Mouse (Mus musculus) neural tube, embryonic 14.5 days (tissue): Measurements from ENCODE around the gene Arhgap25. TPM values are rescaled to one million over a fixed set of nuclear protein-coding genes. Genes with fewer than 3 reads are reported as not detected.

Experiments
- ATAC-seq: fragments of 200-750 bp; cut with Nextera tagmentation; 2 replicates; pipeline ENCODE4 v1.8.0; 2017; ENCODE audit warnings: low read depth, mild to moderate bottlenecking, moderate TSS enrichment, moderate library complexity
- H3K27ac ChIP-seq: fragments of 300-500 bp; sonication (generic); 2 replicates; pipeline ENCODE4 v1.5.1; 2014; ENCODE audit warnings: low read depth, mild to moderate bottlenecking, control low read depth, low read length, moderate library complexity, mixed read lengths
- H3K27me3 ChIP-seq: fragments of 300-500 bp; sonication (generic); 2 replicates; pipeline ENCODE4 v1.6.1; 2014; ENCODE audit warnings: low read length; ENCODE audit not compliant: control insufficient read depth, insufficient read depth
- H3K36me3 ChIP-seq: fragments of 300-500 bp; sonication (generic); 2 replicates; pipeline ENCODE4 v1.6.1; 2014; ENCODE audit warnings: low read length, mixed read lengths; ENCODE audit not compliant: control insufficient read depth, insufficient read depth
- H3K4me1 ChIP-seq: fragments of 300-500 bp; sonication (generic); 2 replicates; pipeline ENCODE4 v1.6.1; 2014; ENCODE audit warnings: low read length; ENCODE audit not compliant: control insufficient read depth, insufficient read depth
- H3K4me2 ChIP-seq: fragments of 300-500 bp; sonication (generic); 2 replicates; pipeline ENCODE4 v1.6.1; 2014; ENCODE audit warnings: mild to moderate bottlenecking, low read depth, low read length, control low read depth
- H3K4me3 ChIP-seq: fragments of 300-500 bp; sonication (generic); 2 replicates; pipeline ENCODE4 v1.5.1; 2014; ENCODE audit warnings: low read depth, low read length, control low read depth, mixed read lengths
- H3K9ac ChIP-seq: fragments of 300-500 bp; sonication (generic); replicated peaks from 2 replicates; pipeline ENCODE4 v1.6.1; 2014; ENCODE audit warnings: low read depth, mild to moderate bottlenecking, control low read depth, low read length, mixed read lengths
- H3K9me3 ChIP-seq: fragments of 300-500 bp; sonication (generic); 2 replicates; pipeline ENCODE4 v1.6.1; 2016; ENCODE audit warnings: low read length; ENCODE audit not compliant: control insufficient read depth
- whole genome bisulfite sequencing: fragments of 180-500 bp; shearing (Covaris S2); extraction: QIAGEN DNeasy Blood & Tissue Kit; methylation state at CpG from one replicate; pipeline ENCODE4 v1.1.7; 2014; 5-methylcytosine and 5-hydroxymethylcytosine counted together
- polyA plus RNA-seq: library from polyadenylated mRNA; unstranded; fragments of >200 nt; fragmentation: Nextera tagmentation; extraction: Ambion mirVana; gene quantifications from 2 replicates; pipeline ENCODE4 v1.2.1, GENCODE M21; 2014

The Arhgap25 gene
- polyA plus RNA-seq, 1 experiment from 2014 or later: 2.3 TPM

GRCm38 (mm10) chr6:87538376-87539270 is 5.6 kb upstream of the Arhgap25 start:
- Histone ChIP-seq H3K27me3 (no peaks in the 10 kb centered on the region), H3K9me3 (no peaks in the 10 kb centered on the region), H3K4me1 (no peaks in the 10 kb centered on the region), H3K4me2 (no peak overlapping the region), H3K9ac (no peak overlapping the region), H3K36me3 (no peaks in the 10 kb centered on the region), H3K4me3 (no peak overlapping the region), H3K27ac (no peak overlapping the region)
- ATAC-seq: no peak
- 82% methylated on average over 15 of the region's 15 CpGs for WGBS

GRCm38 (mm10) chr6:87537678-87538077 is 4.6 kb upstream of the Arhgap25 start:
- Histone ChIP-seq H3K36me3 (no peaks in the 10 kb centered on the region), H3K9ac (no peak overlapping the region), H3K27ac (no peak overlapping the region), H3K9me3 (no peaks in the 10 kb centered on the region), H3K27me3 (no peaks in the 10 kb centered on the region), H3K4me1 (no peaks in the 10 kb centered on the region), H3K4me3 (no peak overlapping the region), H3K4me2 (no peak overlapping the region)
- 70% methylated on average over 5 of the region's 5 CpGs for WGBS
- ATAC-seq: no peak

- Histone ChIP-seq H3K4me1 (no peaks in the 10 kb centered on the region), H3K36me3 (no peaks in the 10 kb centered on the region), H3K9ac (no peak overlapping the region), H3K9me3 (no peaks in the 10 kb centered on the region), H3K27me3 (no peaks in the 10 kb centered on the region), H3K27ac (no peak overlapping the region), H3K4me3 (no peak overlapping the region), H3K4me2 (no peak overlapping the region)
- WGBS: 65% methylated on average over 8 of the region's 8 CpGs
- ATAC-seq: no peak
These were observed 3.2 kb upstream of the Arhgap25 start for GRCm38 (mm10) chr6:87536270-87536669.

- no peaks in the 10 kb centered on the region for H3K4me1 ChIP-seq
- H3K9me3 ChIP-seq: no peaks in the 10 kb centered on the region
- H3K4me3 ChIP-seq: no peak overlapping the region
- no peak overlapping the region for H3K9ac ChIP-seq
- H3K36me3 ChIP-seq: no peaks in the 10 kb centered on the region
- H3K4me2 ChIP-seq: no peak overlapping the region
- 74% methylated on average over 9 of the region's 9 CpGs for WGBS
- no peak overlapping the region for H3K27ac ChIP-seq
- ATAC-seq: no peak
- H3K27me3 ChIP-seq: no peaks in the 10 kb centered on the region
These were observed 2.6 kb upstream of the Arhgap25 start for GRCm38 (mm10) chr6:87535651-87536050.

GRCm38 (mm10) chr6:87534855-87535575 is 2.0 kb upstream of the Arhgap25 start:
- Histone ChIP-seq H3K27me3 (no peaks in the 10 kb centered on the region), H3K4me3 (no peak overlapping the region), H3K4me1 (no peaks in the 10 kb centered on the region), H3K27ac (no peak overlapping the region), H3K4me2 (no peak overlapping the region), H3K36me3 (no peaks in the 10 kb centered on the region), H3K9me3 (no peaks in the 10 kb centered on the region), H3K9ac (no peak overlapping the region)
- ATAC-seq: no peak
- 82% methylated on average over 9 of the region's 9 CpGs for WGBS

GRCm38 (mm10) chr6:87531456-87532015 is 1.5 kb downstream of the Arhgap25 start:
- Histone ChIP-seq H3K4me3 (no peak overlapping the region), H3K4me1 (no peaks in the 10 kb centered on the region), H3K27ac (no peak overlapping the region), H3K27me3 (no peaks in the 10 kb centered on the region), H3K4me2 (no peak overlapping the region), H3K9me3 (no peaks in the 10 kb centered on the region), H3K36me3 (no peaks in the 10 kb centered on the region), H3K9ac (no peak overlapping the region)
- no peak for ATAC-seq
- WGBS: 93% methylated on average over 2 of the region's 2 CpGs

GRCm38 (mm10) chr6:87530386-87530785 is 2.7 kb downstream of the Arhgap25 start:
- no peaks in the 10 kb centered on the region for H3K36me3 ChIP-seq
- no peak overlapping the region for H3K27ac ChIP-seq
- H3K4me3 ChIP-seq: no peak overlapping the region
- no peak overlapping the region for H3K4me2 ChIP-seq
- 87% methylated on average over 2 of the region's 2 CpGs for WGBS
- H3K4me1 ChIP-seq: no peaks in the 10 kb centered on the region
- H3K9ac ChIP-seq: no peak overlapping the region
- H3K9me3 ChIP-seq: no peaks in the 10 kb centered on the region
- H3K27me3 ChIP-seq: no peaks in the 10 kb centered on the region
- ATAC-seq: no peak

GRCm38 (mm10) chr6:87527846-87528557 is 5.1 kb downstream of the Arhgap25 start:
- H3K4me1 ChIP-seq: no peaks in the 10 kb centered on the region
- H3K36me3 ChIP-seq: no peaks in the 10 kb centered on the region
- H3K4me3 ChIP-seq: no peak overlapping the region
- H3K27me3 ChIP-seq: no peaks in the 10 kb centered on the region
- H3K27ac ChIP-seq: no peak overlapping the region
- no peak for ATAC-seq
- WGBS: 90% methylated on average over 6 of the region's 6 CpGs
- H3K4me2 ChIP-seq: no peak overlapping the region
- H3K9me3 ChIP-seq: no peaks in the 10 kb centered on the region
- H3K9ac ChIP-seq: no peak overlapping the region
